Mouse (Mus musculus): ENCODE measurements around the gene Sumo1.

The Sumo1 gene

DNA sequence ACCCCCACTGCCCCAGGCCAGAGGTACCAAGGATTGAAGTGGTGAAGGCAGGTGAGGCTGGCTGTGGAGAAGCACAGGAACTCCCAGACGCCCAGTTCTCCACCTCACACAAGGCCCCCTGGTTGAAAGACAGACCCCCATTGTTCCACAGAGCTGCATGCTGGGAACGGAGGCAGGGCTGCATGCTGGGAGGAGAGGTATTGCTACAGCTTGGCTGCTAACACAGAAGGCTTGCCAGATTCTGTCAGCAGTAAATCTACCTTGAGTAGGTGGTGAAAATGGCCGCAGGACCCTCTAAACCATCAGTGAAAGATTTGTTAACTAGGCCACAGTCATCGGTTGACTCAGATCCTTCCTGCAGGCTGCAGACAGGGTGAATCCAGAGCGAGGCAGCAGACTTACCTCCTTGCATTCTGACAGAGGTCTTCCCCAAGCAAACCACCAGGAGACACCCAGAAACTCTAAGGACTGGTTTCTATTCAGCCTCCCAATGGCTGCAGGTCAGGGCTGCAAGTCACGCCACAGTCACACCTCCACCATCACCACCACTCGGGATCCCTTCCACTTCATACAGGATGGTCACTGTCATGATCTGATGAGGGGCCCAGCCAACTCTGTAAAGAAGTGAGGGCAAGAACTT, 121.5 kb downstream of the Sumo1 start:
- DNase-seq (ENCODE audit: low spot score) = no peak

DNA sequence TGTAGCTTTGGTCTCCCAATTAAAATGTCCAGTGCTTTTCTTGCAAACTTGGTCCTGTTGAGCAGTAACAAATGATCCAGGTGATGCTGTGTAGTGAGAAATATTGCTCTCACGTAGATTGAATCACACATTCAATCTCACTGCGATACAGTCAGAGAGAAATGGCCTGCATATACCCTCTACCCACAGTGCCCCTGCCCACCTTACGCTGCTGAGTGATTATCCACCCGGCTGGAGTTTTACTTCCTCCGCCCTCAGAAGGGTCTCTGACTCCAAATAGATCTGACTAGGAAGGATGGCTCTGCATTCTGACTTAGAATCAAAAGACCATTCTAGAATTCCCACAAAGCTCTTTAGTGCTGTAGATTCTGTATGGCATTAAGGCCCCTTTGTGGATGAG, 122.1 kb downstream of the Sumo1 start:
- no peak for DNase-seq (ENCODE audit: low spot score)

DNA sequence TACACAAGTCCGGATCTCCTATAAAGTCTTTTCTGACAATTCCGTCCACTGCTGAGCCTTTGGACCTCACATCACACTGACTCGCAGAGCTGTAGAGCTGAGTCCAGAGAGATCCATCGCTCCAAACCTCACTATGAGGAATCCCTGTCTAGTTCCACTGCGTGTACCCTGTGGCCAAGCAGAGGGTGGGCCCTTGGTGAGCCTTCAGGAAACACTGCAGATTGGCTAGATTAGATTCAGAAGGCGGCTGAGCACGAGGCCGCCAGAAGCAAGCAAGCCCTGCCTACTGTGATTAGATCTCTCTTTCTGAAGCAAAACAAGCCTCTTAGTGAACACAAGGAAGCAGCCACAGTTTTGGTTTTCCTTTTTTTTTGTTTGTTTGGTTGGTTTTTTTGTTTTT, 126.7 kb downstream of the Sumo1 start:
- no peak for DNase-seq (ENCODE audit: low spot score)

DNA sequence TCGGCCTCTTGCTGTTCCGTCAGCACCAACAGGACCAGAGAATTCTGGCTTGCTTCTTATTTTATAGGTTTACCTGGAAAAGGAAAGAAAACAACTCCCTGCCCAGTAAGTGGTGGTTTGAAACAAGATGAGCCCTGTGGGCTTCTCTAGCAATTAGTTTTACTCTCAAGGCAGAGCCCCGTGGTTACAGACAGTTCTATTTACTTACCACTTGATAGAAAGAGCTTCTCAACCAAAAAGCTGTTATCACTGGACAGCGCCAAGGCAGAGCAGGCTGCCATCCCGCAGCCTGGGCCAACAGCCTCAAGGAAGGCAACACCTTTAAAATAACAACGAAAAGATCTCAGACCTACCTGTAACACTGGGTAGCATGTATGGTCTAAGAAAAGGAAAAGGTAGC, 128.4 kb downstream of the Sumo1 start:
- no peak for DNase-seq (ENCODE audit: low spot score)

DNA sequence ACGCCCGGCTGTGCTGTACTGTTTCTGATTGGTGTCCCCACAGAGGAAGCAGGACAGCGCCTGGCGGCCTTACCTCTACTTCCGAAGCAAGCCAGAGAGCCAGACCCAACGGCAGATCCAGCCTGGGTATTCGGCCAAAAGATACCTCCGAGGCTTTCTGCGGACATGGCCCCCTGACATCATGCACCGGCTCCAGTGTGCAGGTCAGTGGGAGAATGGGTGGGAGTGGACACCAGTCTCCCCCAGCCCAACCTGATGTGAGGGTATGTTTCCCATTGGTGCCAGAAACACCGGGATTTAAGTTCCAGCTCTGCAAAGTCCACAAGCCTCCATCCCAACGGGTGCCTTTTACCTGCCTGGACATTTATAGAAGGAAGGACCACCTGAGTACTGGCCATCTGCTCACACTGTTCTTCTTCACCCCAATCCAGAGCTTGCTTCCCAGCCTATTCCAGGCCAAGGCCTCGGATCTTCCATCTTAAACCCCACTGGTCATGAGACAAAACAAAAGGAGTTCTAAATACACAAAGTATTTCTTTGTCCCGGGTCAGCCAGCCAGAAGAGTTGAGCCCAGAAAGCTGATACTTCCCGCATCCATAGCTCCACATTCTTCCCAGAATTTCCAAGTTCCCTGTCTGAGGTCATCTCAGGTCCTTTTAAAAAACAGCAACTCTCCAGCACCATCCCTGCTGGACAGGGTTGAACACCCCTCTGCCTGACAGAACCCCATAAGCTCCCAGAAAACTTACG, 129.2 kb downstream of the Sumo1 start:
- DNase-seq (ENCODE audit: low spot score) = no peak

DNA sequence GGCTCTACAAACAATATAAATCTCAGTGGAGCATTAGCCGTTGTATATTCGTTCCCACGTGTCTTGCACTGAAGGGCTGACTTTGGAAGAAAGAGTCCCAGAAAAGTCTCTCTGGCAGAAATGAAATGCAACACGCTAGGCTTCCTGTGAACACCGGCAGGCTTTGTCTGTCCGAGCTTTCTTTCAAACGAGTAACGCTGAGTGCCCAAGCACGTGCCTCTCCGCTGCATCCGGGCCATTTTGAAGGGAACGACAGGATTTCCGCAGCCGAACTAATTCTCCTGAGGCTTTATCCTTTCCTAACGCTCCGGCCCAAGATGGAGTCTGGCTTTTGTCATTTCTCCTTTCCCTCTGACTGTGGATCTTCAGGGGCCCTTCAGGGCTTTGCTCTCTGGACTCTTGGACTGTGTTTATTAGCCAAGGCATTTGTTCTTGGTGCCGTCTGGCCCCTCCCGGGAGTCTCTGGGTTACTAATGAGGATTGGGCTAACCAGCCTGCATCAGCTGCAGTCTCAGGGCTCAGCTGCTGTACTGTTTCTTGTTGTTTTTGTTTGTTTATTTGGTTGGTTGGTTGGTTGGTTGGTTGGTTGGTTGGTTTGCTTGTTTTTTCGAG, 130.0 kb downstream of the Sumo1 start:
- no peak for DNase-seq (ENCODE audit: low spot score)

DNA sequence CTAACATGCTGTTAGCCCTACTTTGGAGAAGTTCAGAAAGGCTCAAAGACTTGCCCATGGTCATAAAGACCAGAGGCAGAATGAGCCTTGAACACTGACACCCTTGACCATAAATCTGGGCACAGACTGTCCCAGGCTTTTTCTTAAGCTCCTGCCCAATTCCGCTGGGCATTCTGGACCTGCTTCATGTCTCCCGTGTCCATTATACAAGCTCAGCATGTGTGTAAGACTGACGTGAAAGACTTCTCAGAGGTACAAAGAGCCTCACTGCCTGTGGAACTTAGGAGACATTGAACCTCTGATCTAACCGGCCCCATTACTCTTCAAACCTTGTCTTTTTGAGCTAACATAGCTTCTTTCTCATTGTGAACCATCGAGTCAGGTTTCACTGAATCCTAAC, 132.3 kb downstream of the Sumo1 start:
- DNase-seq (ENCODE audit: low spot score) = no peak

Data from layer of hippocampus, adult 9-10 months (tissue).